Mouse (Mus musculus) E14TG2a.4 (cell line): ENCODE data around the gene Ube2c.

ENCODE experiments used
- CTCF ChIP-seq: conservative IDR thresholded peaks from 2 replicates; pipeline ENCODE4 v1.5.1; 2014; ENCODE audit warnings: low read length
- NANOG ChIP-seq: IDR thresholded peaks from 2 replicates; pipeline ENCODE4 v1.6.1; 2014; ENCODE audit warnings: borderline replicate concordance, low read length, mixed read lengths
- POU5F1 ChIP-seq: IDR thresholded peaks from 2 replicates; pipeline ENCODE4 v1.6.1; 2014; ENCODE audit warnings: low read length, borderline replicate concordance

DNA sequence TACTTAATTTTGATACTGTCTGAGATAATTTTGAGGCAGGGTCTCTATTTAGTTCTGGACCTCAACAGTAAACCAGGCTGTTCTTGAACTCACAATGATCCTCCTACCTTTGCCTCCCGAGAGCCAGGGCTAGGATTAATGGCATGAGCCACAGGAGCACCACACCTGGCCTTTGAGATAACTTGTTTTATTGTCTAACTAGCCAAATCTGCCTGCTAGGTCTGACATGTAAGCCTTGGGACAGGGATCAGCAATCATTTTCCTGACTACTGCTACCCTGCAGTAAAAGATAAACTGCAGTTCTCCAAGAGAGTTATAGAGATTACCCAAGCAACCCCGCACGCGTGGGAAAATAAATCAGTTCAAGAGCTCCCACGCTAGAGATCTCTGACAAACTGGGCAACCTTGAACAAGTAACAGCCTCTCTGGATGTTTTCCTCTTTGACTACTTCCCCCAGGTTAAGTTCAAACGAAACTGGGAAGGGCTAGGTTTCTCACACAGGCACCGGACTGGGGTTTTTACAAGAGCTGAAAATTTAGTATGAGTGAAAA, 15.2 kb downstream of the Ube2c start:
- no peak for TF ChIP-seq CTCF
- no peak for TF ChIP-seq NANOG
- no peak for TF ChIP-seq POU5F1
